Mouse (Mus musculus): ENCODE measurements at regions not wholly inside any gene's neighbourhood (a gene's known extent, or its start where the extent isn't known, plus 50 kb on each side); places are given as distances from the start of the nearest gene placed in this dataset.
A peak's percentile ranks its signal among the peaks of the same experiment; 100 is the strongest.
"Not testable (repeated sequence)": the region's sequence is repeated elsewhere in the genome, so short reads cannot be mapped to it uniquely, and the experiment has no call there.

- DNase-seq (ENCODE audit: low spot score), result no peak
These were observed 147.9 kb upstream of the Krtap11-1 start for GRCm38 (mm10) chr16:89718921-89719320.

- not testable (repeated sequence) for DNase-seq (ENCODE audit: low spot score)
These were observed 144.7 kb upstream of the Krtap11-1 start for GRCm38 (mm10) chr16:89715716-89716115.

- DNase-seq (ENCODE audit: low spot score), result no peak
These were observed 133.3 kb upstream of the Krtap11-1 start for GRCm38 (mm10) chr16:89704316-89704715.

- DNase-seq (ENCODE audit: low spot score), result no peak
These were observed 132.2 kb upstream of the Krtap11-1 start for GRCm38 (mm10) chr16:89703158-89703557.

GRCm38 (mm10) chr16:89702406-89702805 is 131.4 kb upstream of the Krtap11-1 start:
- no peak for DNase-seq (ENCODE audit: low spot score)

GRCm38 (mm10) chr16:89701741-89702140 is 130.8 kb upstream of the Krtap11-1 start:
- DNase-seq (ENCODE audit: low spot score), result no peak

GRCm38 (mm10) chr16:89699710-89700109 is 128.7 kb upstream of the Krtap11-1 start:
- no peak for DNase-seq (ENCODE audit: low spot score)

GRCm38 (mm10) chr16:89695833-89696232 is 124.8 kb upstream of the Krtap11-1 start:
- peak; percentile 27 for DNase-seq (ENCODE audit: low spot score)

- DNase-seq (ENCODE audit: low spot score), result no peak
These were observed 124.4 kb upstream of the Krtap11-1 start for GRCm38 (mm10) chr16:89695406-89695805.

GRCm38 (mm10) chr16:89693321-89693720 is 122.3 kb upstream of the Krtap11-1 start:
- peak; percentile 12 for DNase-seq (ENCODE audit: low spot score)

GRCm38 (mm10) chr16:89679438-89679837 is 108.5 kb upstream of the Krtap11-1 start:
- no peak for DNase-seq (ENCODE audit: low spot score)

- DNase-seq (ENCODE audit: low spot score), result no peak
These were observed 107.5 kb upstream of the Krtap11-1 start for GRCm38 (mm10) chr16:89678446-89679015.

GRCm38 (mm10) chr16:89675009-89675785 is 104.2 kb upstream of the Krtap11-1 start:
- no peak for DNase-seq (ENCODE audit: low spot score)

- no peak for DNase-seq (ENCODE audit: low spot score)
These were observed 103.3 kb upstream of the Krtap11-1 start for GRCm38 (mm10) chr16:89674159-89674902.

- no peak for DNase-seq (ENCODE audit: low spot score)
These were observed 100.3 kb upstream of the Krtap11-1 start for GRCm38 (mm10) chr16:89671188-89671726.

- DNase-seq (ENCODE audit: low spot score), result no peak
These were observed 89.1 kb upstream of the Krtap11-1 start for GRCm38 (mm10) chr16:89660071-89660470.

- no peak for DNase-seq (ENCODE audit: low spot score)
These were observed 85.1 kb upstream of the Krtap11-1 start for GRCm38 (mm10) chr16:89656036-89656435.

- DNase-seq (ENCODE audit: low spot score), result no peak
These were observed 77.7 kb upstream of the Krtap11-1 start for GRCm38 (mm10) chr16:89648651-89649050.

GRCm38 (mm10) chr16:89633917-89634601 is 63.1 kb upstream of the Krtap11-1 start:
- DNase-seq (ENCODE audit: low spot score), result no peak

GRCm38 (mm10) chr16:89632114-89632622 is 61.2 kb upstream of the Krtap11-1 start:
- DNase-seq (ENCODE audit: low spot score), result no peak

GRCm38 (mm10) chr16:89631396-89632113 is 60.6 kb upstream of the Krtap11-1 start:
- no peak for DNase-seq (ENCODE audit: low spot score)

All from testis, postnatal 14 days (tissue).